Mouse (Mus musculus) mammary gland, adult 2 months (tissue): ENCODE measurements around the gene Pglyrp3. TPM values are rescaled to one million over a fixed set of nuclear protein-coding genes. Genes with fewer than 3 reads are reported as not detected.

Experiments used
- polyA plus RNA-seq: library from polyadenylated mRNA; depleted of rRNA; stranded (reverse); fragments of >200 nt; gene quantifications from 2 replicates; pipeline ENCODE4 v1.2.3, GENCODE M21; 2012; ENCODE audit warnings: low replicate concordance; rRNA removed

Gene Pglyrp3
- 0.10 TPM in 1 of 2 replicates, not detected in the other for polyA plus RNA-seq

GRCm38 (mm10) chr3:92014283-92014682, at the start of gene Pglyrp3:
Pglyrp3 (plus strand) TSS chr3:92014583.

Other genes starting within 250 kb of the Pglyrp3 start
- gene Lor, start 68.6 kb downstream of the Pglyrp3 start, polyA plus RNA-seq: 1.9 and 4.7 TPM in 2 replicates
- gene Prr9, start 109.4 kb downstream of the Pglyrp3 start, polyA plus RNA-seq: not detected in 2 replicates
- not detected in 2 replicates for gene Lelp1, start 128.2 kb downstream of the Pglyrp3 start, polyA plus RNA-seq
- gene Sprr2a1, start 201.2 kb downstream of the Pglyrp3 start, polyA plus RNA-seq: 0.07 TPM in 1 of 2 replicates, not detected in the other
- gene Sprr2a2, start 201.3 kb downstream of the Pglyrp3 start, polyA plus RNA-seq: 6.9 and 7.0 TPM in 2 replicates